Mouse (Mus musculus): ENCODE measurements around the gene Adgrf3. TPM values are rescaled to one million over a fixed set of nuclear protein-coding genes. Genes with fewer than 3 reads are reported as not detected.

The Adgrf3 gene
- polyA plus RNA-seq, 1 experiment = not detected

- H3K4me3 ChIP-seq (ENCODE audit: insufficient read depth, low read length) = no peak overlapping the region
- no peaks in the 10 kb centered on the region; the same call in 1 of the 2 replicates for H3K4me1 ChIP-seq (ENCODE audit: control insufficient read depth, insufficient read depth, low read length)
- no peak overlapping the region for H3K27ac ChIP-seq (ENCODE audit: insufficient read depth, low read length)
- TF ChIP-seq CTCF (IDR thresholded peaks at IDR 0.05; ENCODE audit: extremely low read depth, insufficient read depth, low read length) (no peak), POLR2A (IDR thresholded peaks at IDR 0.05; ENCODE audit: extremely low read depth, insufficient read depth, low read length) (no peak)
Measured at GRCm38 (mm10) chr5:30172931-30173692, 32.4 kb downstream of the Adgrf3 start.

GRCm38 (mm10) chr5:30172115-30172514 is 33.4 kb downstream of the Adgrf3 start:
- TF ChIP-seq POLR2A (IDR thresholded peaks at IDR 0.05; ENCODE audit: extremely low read depth, insufficient read depth, low read length) = no peak
- TF ChIP-seq CTCF (IDR thresholded peaks at IDR 0.05; ENCODE audit: extremely low read depth, insufficient read depth, low read length) = no peak
- H3K27ac ChIP-seq (ENCODE audit: insufficient read depth, low read length) = no peak overlapping the region
- H3K4me1 ChIP-seq (ENCODE audit: control insufficient read depth, insufficient read depth, low read length) = no peaks in the 10 kb centered on the region; the same call in 1 of the 2 replicates
- H3K4me3 ChIP-seq (ENCODE audit: insufficient read depth, low read length) = no peak overlapping the region

DNA sequence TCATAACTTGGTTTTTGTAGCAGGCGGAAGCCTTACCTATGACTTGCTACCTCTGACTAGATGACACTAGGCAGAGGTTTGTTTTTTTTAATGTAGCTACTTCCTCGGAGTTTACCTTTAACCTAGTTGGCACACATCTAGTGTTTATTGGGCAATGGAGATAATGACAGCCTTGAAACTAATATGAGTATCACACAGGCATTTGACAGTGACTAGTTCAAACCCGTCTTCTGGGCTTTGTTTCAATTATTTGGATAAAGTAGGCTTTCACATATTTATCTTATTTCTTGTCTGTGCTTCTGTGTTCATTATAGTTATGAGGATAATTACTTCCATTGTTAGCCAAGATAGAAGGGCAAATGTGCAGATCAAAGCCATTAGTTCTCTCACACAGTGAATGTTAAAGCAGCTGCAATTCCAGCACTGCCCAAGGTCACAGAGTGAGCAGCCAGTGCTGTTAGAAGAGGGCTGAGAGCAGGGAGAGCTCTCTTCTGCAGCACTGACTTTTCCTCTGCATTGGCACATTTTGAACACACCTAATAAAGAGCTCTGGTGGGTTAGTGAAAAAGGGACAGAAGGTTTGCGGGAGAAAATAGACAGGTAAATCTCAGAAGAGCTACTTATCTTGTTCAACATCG is 35.1 kb downstream of the Adgrf3 start:
- TF ChIP-seq POLR2A (IDR thresholded peaks at IDR 0.05; ENCODE audit: extremely low read depth, insufficient read depth, low read length) (no peak), CTCF (IDR thresholded peaks at IDR 0.05; ENCODE audit: extremely low read depth, insufficient read depth, low read length) (no peak)
- no peaks in the 10 kb centered on the region; the same call in 1 of the 2 replicates for H3K4me1 ChIP-seq (ENCODE audit: control insufficient read depth, insufficient read depth, low read length)
- no peak overlapping the region for H3K4me3 ChIP-seq (ENCODE audit: insufficient read depth, low read length)
- H3K27ac ChIP-seq (ENCODE audit: insufficient read depth, low read length) = no peak overlapping the region

DNA sequence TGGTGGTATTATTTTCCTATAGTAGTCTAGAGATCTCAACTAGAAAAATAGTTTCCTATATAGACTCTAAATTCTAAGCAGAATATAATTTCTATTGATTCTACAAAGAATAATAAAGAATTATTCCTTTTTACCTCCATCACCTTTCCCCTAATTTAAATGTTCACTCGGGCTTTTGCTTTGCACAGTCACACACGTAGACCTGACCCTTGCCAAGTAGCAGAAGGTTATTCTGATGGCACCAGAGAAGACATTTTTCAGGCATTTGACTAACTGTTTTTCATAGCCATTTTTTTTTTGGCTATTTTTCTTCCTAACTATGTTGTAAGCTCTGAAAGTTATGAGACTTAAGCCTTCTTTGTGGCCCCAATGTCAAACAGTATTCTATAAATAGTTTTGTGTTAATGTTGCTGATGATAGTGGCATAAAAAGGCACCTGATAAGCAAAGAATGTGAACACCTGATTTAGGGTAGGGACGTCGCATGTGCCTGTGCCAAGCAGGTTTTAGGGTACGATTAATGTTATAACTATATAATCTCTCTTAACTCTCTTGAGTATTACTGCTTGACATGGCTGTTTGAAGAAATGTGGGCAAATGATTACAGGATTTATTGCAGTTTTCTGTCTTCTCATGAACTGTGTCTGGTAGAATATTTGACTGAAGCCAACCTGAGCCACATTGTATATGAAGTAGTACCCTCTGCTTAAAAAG is 40.1 kb downstream of the Adgrf3 start:
- peaks cover 2% of the 10 kb centered on the region; the same call in 1 of the 2 replicates for H3K4me1 ChIP-seq (ENCODE audit: control insufficient read depth, insufficient read depth, low read length)
- no peak overlapping the region for H3K4me3 ChIP-seq (ENCODE audit: insufficient read depth, low read length)
- H3K27ac ChIP-seq (ENCODE audit: insufficient read depth, low read length) = no peak overlapping the region
- no peak for TF ChIP-seq CTCF (IDR thresholded peaks at IDR 0.05; ENCODE audit: extremely low read depth, insufficient read depth, low read length)
- no peak for TF ChIP-seq POLR2A (IDR thresholded peaks at IDR 0.05; ENCODE audit: extremely low read depth, insufficient read depth, low read length)

DNA sequence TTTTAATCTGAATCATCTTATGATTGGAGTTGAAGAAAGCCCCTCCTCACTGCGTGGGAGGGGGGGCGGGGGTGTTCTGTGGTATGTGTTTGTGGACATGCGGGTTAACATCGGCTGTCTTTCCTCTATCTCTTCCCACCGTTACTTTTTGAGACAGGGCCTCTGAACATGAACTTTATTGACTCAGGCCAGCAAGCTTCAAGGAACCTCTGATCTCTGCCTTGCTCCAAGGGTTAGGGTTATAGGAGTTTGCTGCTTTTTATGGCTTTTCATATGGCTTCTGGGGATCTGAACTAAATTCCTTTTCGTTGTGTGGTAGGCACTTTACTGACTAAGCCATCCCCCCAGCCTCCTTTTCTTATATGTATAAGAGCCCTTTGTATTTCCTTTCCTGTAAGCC is 43.2 kb downstream of the Adgrf3 start:
- TF ChIP-seq POLR2A (IDR thresholded peaks at IDR 0.05; ENCODE audit: extremely low read depth, insufficient read depth, low read length) (no peak), CTCF (IDR thresholded peaks at IDR 0.05; ENCODE audit: extremely low read depth, insufficient read depth, low read length) (no peak)
- Histone ChIP-seq H3K27ac (ENCODE audit: insufficient read depth, low read length) (no peak overlapping the region), H3K4me1 (ENCODE audit: control insufficient read depth, insufficient read depth, low read length) (peaks cover 4% of the 10 kb centered on the region), H3K4me3 (ENCODE audit: insufficient read depth, low read length) (no peak overlapping the region)

DNA sequence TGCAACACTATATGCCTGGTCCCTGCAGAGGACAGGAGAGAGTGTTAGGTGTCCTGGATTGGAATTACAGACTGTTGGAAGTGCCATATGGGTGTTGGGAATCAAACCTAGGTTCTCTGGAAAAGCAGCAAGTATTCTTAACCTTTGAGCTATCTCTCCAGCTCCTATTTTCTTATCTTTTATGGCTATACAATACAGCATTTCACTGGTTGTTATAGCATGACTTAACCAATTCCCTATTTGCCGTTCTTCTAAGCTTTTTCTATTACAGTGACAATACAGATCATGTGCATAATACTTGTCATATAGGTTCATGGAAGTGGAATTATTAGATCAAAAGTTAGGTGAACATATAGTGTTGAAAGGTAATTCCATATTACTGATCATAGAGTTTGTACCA is 43.7 kb downstream of the Adgrf3 start:
- no peak for TF ChIP-seq CTCF (IDR thresholded peaks at IDR 0.05; ENCODE audit: extremely low read depth, insufficient read depth, low read length)
- no peak for TF ChIP-seq POLR2A (IDR thresholded peaks at IDR 0.05; ENCODE audit: extremely low read depth, insufficient read depth, low read length)
- peaks cover 4% of the 10 kb centered on the region for H3K4me1 ChIP-seq (ENCODE audit: control insufficient read depth, insufficient read depth, low read length)

GRCm38 (mm10) chr5:30159601-30160000 is 45.9 kb downstream of the Adgrf3 start:
- no peak for TF ChIP-seq CTCF (IDR thresholded peaks at IDR 0.05; ENCODE audit: extremely low read depth, insufficient read depth, low read length)
- no peak for TF ChIP-seq POLR2A (IDR thresholded peaks at IDR 0.05; ENCODE audit: extremely low read depth, insufficient read depth, low read length)
- Histone ChIP-seq H3K4me3 (ENCODE audit: insufficient read depth, low read length) (no peak overlapping the region), H3K4me1 (ENCODE audit: control insufficient read depth, insufficient read depth, low read length) (peaks cover 5% of the 10 kb centered on the region), H3K27ac (ENCODE audit: insufficient read depth, low read length) (no peak overlapping the region)

More for the DNA sequence above, 43.7 kb downstream of the Adgrf3 start:
- no peak overlapping the region for H3K4me3 ChIP-seq (ENCODE audit: insufficient read depth, low read length)
- no peak overlapping the region for H3K27ac ChIP-seq (ENCODE audit: insufficient read depth, low read length)

DNA sequence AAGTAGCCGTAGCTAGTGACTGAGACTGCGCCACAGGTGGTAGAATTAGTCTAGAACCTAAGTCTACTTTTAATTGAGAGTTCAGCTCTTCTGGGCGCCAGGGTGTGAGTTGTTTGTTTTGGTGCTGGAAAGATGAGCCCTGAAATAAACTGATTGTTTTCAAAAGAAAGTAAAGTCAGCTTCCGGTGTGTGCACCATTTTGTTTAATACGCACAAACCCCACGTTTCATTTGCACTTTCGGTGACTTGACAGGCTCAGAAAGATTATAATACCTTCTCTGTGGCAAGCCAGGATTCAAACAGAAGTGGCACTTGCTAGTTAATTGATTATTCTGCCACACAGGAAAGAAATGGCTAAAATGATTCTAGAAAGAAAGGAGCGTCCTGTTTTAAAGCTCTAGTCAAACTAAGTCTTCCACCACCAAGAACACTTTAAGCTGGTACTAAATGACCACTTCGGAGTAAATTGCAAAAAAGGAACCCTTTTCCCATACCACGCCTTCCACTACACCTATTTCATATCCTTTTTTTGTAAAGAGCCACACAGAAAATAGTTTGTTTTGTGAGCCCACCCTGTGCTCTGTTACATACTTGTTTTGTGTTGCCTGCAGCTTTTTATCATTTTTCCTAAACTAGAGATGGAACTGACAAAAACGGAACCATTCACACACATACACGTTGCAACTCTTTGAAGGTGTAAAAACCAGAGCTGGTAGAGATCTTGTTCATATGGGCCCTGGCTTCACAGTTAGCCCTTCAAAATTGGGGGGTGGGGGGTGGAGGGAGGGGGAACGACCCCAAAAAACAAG is 49.5 kb downstream of the Adgrf3 start:
- TF ChIP-seq POLR2A (IDR thresholded peaks at IDR 0.05; ENCODE audit: extremely low read depth, insufficient read depth, low read length) (no peak), CTCF (IDR thresholded peaks at IDR 0.05; ENCODE audit: extremely low read depth, insufficient read depth, low read length) (no peak)
- Histone ChIP-seq H3K4me3 (ENCODE audit: insufficient read depth, low read length) (peak overlapping the region; percentile 94), H3K4me1 (ENCODE audit: control insufficient read depth, insufficient read depth, low read length) (peaks cover 5% of the 10 kb centered on the region), H3K27ac (ENCODE audit: insufficient read depth, low read length) (0 out of 2 replicates have a peak overlapping the region, but pooled peaks have one; percentile 96)

- peak overlapping the region; percentile 96 for H3K27ac ChIP-seq (ENCODE audit: insufficient read depth, low read length)
- H3K4me1 ChIP-seq (ENCODE audit: control insufficient read depth, insufficient read depth, low read length) = peaks cover 4% of the 10 kb centered on the region
- peak overlapping the region; percentile 94 for H3K4me3 ChIP-seq (ENCODE audit: insufficient read depth, low read length)
- TF ChIP-seq POLR2A (IDR thresholded peaks at IDR 0.05; ENCODE audit: extremely low read depth, insufficient read depth, low read length) (no peak), CTCF (IDR thresholded peaks at IDR 0.05; ENCODE audit: extremely low read depth, insufficient read depth, low read length) (no peak)
Measured at GRCm38 (mm10) chr5:30155395-30155792, 50.1 kb downstream of the Adgrf3 start.

Measured in cortical plate, adult 2 months (tissue).